Mouse (Mus musculus) limb, embryonic 13.5 days (tissue): ENCODE results near the gene Krtap3-3. TPM values are rescaled to one million over a fixed set of nuclear protein-coding genes. Genes with fewer than 3 reads are reported as not detected.
"Not testable (repeated sequence)": the region's sequence is repeated elsewhere in the genome, so short reads cannot be mapped to it uniquely, and the experiment has no call there.

Experiments
- ATAC-seq: fragments of 200-750 bp; cut with Nextera tagmentation; 2 replicates; pipeline ENCODE4 v1.8.0; 2017; ENCODE audit warnings: low read depth, moderate number of reproducible peaks, moderate TSS enrichment; ENCODE audit not compliant: low FRiP score
- H3K27ac ChIP-seq: fragments of 300-500 bp; sonication (generic); 2 replicates; pipeline ENCODE4 v1.5.1; 2015; ENCODE audit warnings: inconsistent platforms, mild to moderate bottlenecking, moderate library complexity
- H3K27me3 ChIP-seq: fragments of 300-500 bp; sonication (generic); 2 replicates; pipeline ENCODE4 v1.6.1; 2015; ENCODE audit warnings: mild to moderate bottlenecking, inconsistent platforms
- H3K36me3 ChIP-seq: fragments of 300-500 bp; sonication (generic); 2 replicates; pipeline ENCODE4 v1.6.1; 2015; ENCODE audit warnings: inconsistent platforms, mild to moderate bottlenecking, moderate library complexity
- H3K4me1 ChIP-seq: fragments of 300-500 bp; sonication (generic); 2 replicates; pipeline ENCODE4 v1.6.1; 2015; ENCODE audit warnings: inconsistent platforms
- H3K4me2 ChIP-seq: fragments of 300-500 bp; sonication (generic); replicated peaks from 2 replicates; pipeline ENCODE4 v1.6.1; 2015; ENCODE audit warnings: inconsistent platforms, mild to moderate bottlenecking, moderate library complexity
- H3K4me3 ChIP-seq: fragments of 300-500 bp; sonication (generic); 2 replicates; pipeline ENCODE4 v1.5.1; 2015; ENCODE audit warnings: moderate library complexity, mild to moderate bottlenecking, inconsistent platforms
- H3K9ac ChIP-seq: fragments of 300-500 bp; sonication (generic); 2 replicates; pipeline ENCODE4 v1.6.1; 2015; ENCODE audit warnings: mild to moderate bottlenecking, inconsistent platforms
- H3K9me3 ChIP-seq: fragments of 300-500 bp; sonication (generic); 2 replicates; pipeline ENCODE4 v1.6.1; 2016; ENCODE audit warnings: inconsistent platforms
- WGBS: fragments of 180-500 bp; shearing (Covaris S2); methylation state at CpG from one replicate; pipeline ENCODE4 v1.1.7; 2015; 5-methylcytosine and 5-hydroxymethylcytosine counted together
- polyA plus RNA-seq: library from polyadenylated mRNA; unstranded; fragments of >200 nt; fragmentation: Nextera tagmentation; extraction: Ambion mirVana; gene quantifications from 2 replicates; pipeline ENCODE4 v1.2.1, GENCODE M21; 2015

Krtap3-3 gene
- polyA plus RNA-seq: not detected in 2 replicates

DNA sequence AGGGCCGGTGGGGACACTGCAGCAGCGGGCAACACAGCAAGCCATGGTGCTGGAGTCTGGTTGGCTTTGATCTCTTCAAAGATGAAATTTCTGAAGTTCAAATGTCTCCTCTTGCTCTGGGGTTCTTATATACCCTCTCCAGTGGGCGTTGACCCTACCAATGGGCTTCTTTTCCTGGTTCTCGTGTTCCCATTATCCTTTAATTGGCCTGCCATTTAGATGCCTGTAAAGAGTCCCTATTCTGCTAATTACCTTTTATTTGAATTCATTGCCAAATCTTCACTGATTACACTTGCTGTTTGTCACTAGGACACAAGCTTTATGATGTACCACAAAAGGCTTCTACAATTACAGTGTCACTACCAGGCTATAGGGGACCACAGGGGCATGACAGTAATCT lies at the start of gene Krtap3-3:
TSS of gene Krtap3-3 (minus strand) at position 101 of the 400 bp plus-strand sequence.
- 33% methylated on average over 4 of the region's 4 CpGs for WGBS
- no peak within 1 kb of the TSS for H3K4me3 ChIP-seq
- no peak for ATAC-seq
- H3K36me3 ChIP-seq: no peaks in the 10 kb centered on the region
- no peak within 1 kb of the TSS for H3K4me2 ChIP-seq
- no peaks in the 10 kb centered on the region for H3K4me1 ChIP-seq
- no peak within 1 kb of the TSS for H3K9ac ChIP-seq
- no peak within 1 kb of the TSS for H3K27ac ChIP-seq
- H3K9me3 ChIP-seq: no peaks in the 10 kb centered on the region
- no peaks in the 10 kb centered on the region for H3K27me3 ChIP-seq

- not testable (repeated sequence) for ATAC-seq, H3K9me3 ChIP-seq, H3K4me2 ChIP-seq, H3K4me1 ChIP-seq, H3K4me3 ChIP-seq, H3K27ac ChIP-seq, H3K9ac ChIP-seq, H3K27me3 ChIP-seq, H3K36me3 ChIP-seq
- WGBS: 73% methylated on average over 6 of the region's 6 CpGs
These were observed 47.1 kb upstream of the Krtap3-3 start, which contains the start of gene Krtap9-3 for GRCm38 (mm10) chr11:99597742-99598141. TSS of gene Krtap9-3 (minus strand) at chr11:99598105.

- no peak for ATAC-seq
- H3K9ac ChIP-seq: no peak within 1 kb of the TSS
- H3K4me3 ChIP-seq: no peak within 1 kb of the TSS
- 76% methylated on average over 6 of the region's 6 CpGs for WGBS
- H3K27me3 ChIP-seq: no peaks in the 10 kb centered on the region
- H3K4me1 ChIP-seq: no peaks in the 10 kb centered on the region
- no peaks in the 10 kb centered on the region for H3K9me3 ChIP-seq
- H3K36me3 ChIP-seq: no peaks in the 10 kb centered on the region
- no peak within 1 kb of the TSS for H3K4me2 ChIP-seq
- H3K27ac ChIP-seq: no peak within 1 kb of the TSS
These were observed 40.3 kb upstream of the Krtap3-3 start, which contains the start of gene Krtap1-3 for GRCm38 (mm10) chr11:99590981-99591380. TSS of gene Krtap1-3 (minus strand) at chr11:99591339.

DNA sequence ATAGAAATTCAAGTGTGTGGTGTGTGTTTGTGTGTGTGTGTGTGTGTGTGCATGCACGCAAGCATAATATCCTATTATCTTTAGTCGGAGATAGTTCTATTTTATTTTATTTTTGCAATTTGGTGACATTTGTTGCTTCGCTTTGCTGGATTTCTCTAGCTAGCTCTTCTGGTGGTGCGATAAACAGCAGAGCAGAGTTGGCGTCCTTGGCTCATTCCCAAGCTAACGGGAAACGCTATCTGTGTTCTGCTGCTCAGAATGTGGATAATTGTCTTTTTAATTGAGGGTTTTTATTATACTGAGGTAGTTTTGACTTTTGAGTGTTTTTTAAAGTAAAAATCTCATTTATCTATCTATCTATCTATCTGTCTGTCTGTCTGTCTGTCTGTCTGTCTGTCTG lies 34.4 kb upstream of the Krtap3-3 start:
- no peak overlapping the region for H3K27ac ChIP-seq
- no peaks in the 10 kb centered on the region for H3K36me3 ChIP-seq
- H3K4me2 ChIP-seq: no peak overlapping the region
- H3K9ac ChIP-seq: no peak overlapping the region
- no peaks in the 10 kb centered on the region for H3K9me3 ChIP-seq
- H3K4me1 ChIP-seq: no peaks in the 10 kb centered on the region
- no peak for ATAC-seq
- no peak overlapping the region for H3K4me3 ChIP-seq
- WGBS: 89% methylated on average over 7 of the region's 7 CpGs
- H3K27me3 ChIP-seq: no peaks in the 10 kb centered on the region

DNA sequence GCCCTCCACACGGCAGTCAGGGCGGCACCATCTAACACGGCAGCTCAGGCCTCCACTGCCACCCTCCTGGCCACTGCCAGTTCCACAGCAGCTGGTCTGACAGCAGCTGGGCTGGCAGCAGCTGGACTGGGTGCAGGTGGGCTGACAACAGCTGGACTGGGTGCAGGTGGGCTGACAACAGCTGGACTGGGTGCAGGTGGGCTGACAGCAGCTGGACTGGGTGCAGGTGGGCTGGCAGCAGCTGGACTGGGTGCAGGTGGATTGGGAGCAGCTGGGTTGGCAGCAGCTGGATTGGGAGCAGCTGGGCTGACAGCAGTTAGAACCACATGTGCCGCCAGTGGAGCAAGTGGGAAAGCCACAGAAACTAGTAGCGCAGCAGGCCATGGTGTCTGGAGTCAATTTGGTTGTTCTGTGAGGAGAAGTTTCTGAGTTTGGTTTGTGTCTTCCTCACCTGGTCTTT lies 32.6 kb upstream of the Krtap3-3 start, which contains the start of gene Krtap1-4:
TSS of gene Krtap1-4 (minus strand) at position 410 of the 460 bp plus-strand sequence.
- Histone ChIP-seq H3K4me2 (no peak within 1 kb of the TSS), H3K9ac (no peak within 1 kb of the TSS), H3K27ac (no peak within 1 kb of the TSS), H3K27me3 (no peaks in the 10 kb centered on the region), H3K4me3 (no peak within 1 kb of the TSS), H3K36me3 (no peaks in the 10 kb centered on the region), H3K4me1 (no peaks in the 10 kb centered on the region), H3K9me3 (no peaks in the 10 kb centered on the region)
- ATAC-seq: no peak
- WGBS: 66% methylated on average over 5 of the region's 5 CpGs

DNA sequence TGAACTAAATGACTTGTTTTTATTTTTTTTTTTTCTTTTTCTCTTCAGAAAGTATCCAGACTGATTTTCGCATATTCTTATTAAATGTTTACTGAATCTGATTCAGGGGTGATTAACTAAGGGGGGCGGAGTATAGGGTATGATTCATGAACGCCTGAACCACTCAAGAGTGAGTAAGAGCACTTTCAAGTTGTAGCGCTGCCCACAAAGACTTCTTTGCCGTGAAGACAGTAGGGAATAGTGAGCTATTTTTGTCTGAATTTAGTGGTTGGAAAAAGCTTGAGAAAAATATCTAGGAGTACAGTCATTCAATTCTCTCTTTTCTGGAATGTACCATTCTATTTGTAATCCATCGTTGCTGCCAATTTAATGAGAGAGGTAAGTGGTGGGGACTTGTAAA lies 30.9 kb upstream of the Krtap3-3 start:
- no peaks in the 10 kb centered on the region for H3K9me3 ChIP-seq
- no peaks in the 10 kb centered on the region for H3K4me1 ChIP-seq
- H3K4me2 ChIP-seq: no peak overlapping the region
- H3K36me3 ChIP-seq: no peaks in the 10 kb centered on the region
- 82% methylated on average over 6 of the region's 6 CpGs for WGBS
- no peaks in the 10 kb centered on the region for H3K27me3 ChIP-seq
- ATAC-seq: no peak
- no peak overlapping the region for H3K9ac ChIP-seq
- H3K27ac ChIP-seq: no peak overlapping the region
- no peak overlapping the region for H3K4me3 ChIP-seq

GRCm38 (mm10) chr11:99581051-99581450 lies 30.4 kb upstream of the Krtap3-3 start:
- no peak for ATAC-seq
- H3K4me1 ChIP-seq: no peaks in the 10 kb centered on the region
- H3K4me3 ChIP-seq: no peak overlapping the region
- H3K36me3 ChIP-seq: no peaks in the 10 kb centered on the region
- no peak overlapping the region for H3K9ac ChIP-seq
- H3K27ac ChIP-seq: no peak overlapping the region
- no peak overlapping the region for H3K4me2 ChIP-seq
- 88% methylated on average over 5 of the region's 5 CpGs for WGBS
- no peaks in the 10 kb centered on the region for H3K9me3 ChIP-seq
- H3K27me3 ChIP-seq: no peaks in the 10 kb centered on the region

DNA sequence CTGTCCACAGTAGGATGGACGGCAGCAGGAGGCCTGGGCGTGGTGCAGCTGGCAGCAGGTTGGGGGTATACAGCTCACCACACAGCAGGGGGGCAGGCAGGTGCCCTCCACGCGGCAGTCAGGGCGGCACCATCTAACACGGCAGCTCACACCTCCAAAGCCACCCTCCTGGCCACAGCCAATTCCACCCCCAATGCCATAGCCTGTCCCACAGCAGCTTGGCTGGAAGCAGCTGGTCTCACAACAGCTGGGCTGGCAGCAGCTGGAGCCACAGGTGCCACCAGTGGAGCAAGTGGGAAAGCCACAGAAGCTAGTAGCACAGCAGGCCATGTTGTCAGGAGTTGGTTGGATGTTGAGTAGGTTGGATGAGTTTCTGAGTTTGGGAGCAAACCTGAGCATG lies 30.0 kb upstream of the Krtap3-3 start, which contains the start of gene Krtap1-5:
TSS of gene Krtap1-5 (minus strand) at position 381 of the 400 bp plus-strand sequence.
- H3K4me2 ChIP-seq: no peak within 1 kb of the TSS
- no peaks in the 10 kb centered on the region for H3K9me3 ChIP-seq
- no peaks in the 10 kb centered on the region for H3K27me3 ChIP-seq
- WGBS: 82% methylated on average over 6 of the region's 6 CpGs
- H3K4me1 ChIP-seq: no peaks in the 10 kb centered on the region
- no peak within 1 kb of the TSS for H3K4me3 ChIP-seq
- no peak within 1 kb of the TSS for H3K9ac ChIP-seq
- no peak within 1 kb of the TSS for H3K27ac ChIP-seq
- no peak for ATAC-seq
- no peaks in the 10 kb centered on the region for H3K36me3 ChIP-seq

DNA sequence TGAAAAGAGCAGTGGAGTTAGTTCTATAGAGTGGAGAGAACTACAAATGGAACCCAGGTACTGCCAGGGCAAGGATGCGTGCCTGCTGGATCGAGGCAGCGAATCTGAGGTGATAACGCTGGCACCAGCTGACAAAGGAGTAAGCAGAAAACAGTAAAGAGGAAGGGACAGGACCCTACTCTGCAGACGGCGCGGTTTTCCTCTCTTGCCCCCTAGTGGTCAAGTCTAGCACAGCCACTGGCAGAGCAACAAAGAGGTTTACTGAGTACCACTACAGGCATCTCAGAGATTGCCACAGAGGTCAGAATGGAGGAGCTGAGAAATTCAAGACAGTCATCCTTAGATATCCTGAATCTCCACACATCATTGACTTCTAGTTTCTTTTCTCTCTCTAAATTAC lies 23.4 kb upstream of the Krtap3-3 start:
- Histone ChIP-seq H3K4me1 (no peaks in the 10 kb centered on the region), H3K36me3 (no peaks in the 10 kb centered on the region), H3K27me3 (no peaks in the 10 kb centered on the region), H3K4me3 (peak overlapping the region; percentile 16; the same call in 1 of the 2 replicates), H3K9me3 (no peaks in the 10 kb centered on the region), H3K27ac (no peak overlapping the region), H3K4me2 (peak overlapping the region; percentile 49), H3K9ac (no peak overlapping the region; the same call in 1 of the 2 replicates)
- under 1% methylated on average over 7 of the region's 7 CpGs for WGBS
- 0 out of 2 replicates have a peak, but pooled peaks have one; percentile 44 for ATAC-seq

DNA sequence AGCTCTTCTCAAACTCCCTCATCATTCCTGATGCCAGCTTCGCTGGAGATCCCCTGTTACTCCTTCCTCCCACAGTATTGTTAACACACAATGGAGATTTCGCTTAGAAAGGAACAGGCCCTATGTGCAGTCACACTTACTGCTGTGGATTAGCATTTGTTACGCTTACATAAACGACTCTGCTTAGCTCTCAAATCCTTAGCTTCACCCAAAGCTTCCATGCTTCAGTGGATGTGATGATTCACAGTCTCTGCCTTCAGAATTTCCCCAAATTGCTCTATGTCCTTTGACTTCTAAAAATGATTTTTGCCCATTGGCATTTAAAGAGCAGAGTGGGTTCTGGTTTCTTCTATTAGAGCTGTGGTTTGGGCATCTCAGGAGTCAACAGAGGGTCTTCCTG lies 22.5 kb upstream of the Krtap3-3 start:
- Histone ChIP-seq H3K9me3 (no peaks in the 10 kb centered on the region), H3K4me1 (no peaks in the 10 kb centered on the region), H3K4me3 (no peak overlapping the region), H3K27ac (no peak overlapping the region), H3K4me2 (no peak overlapping the region), H3K36me3 (no peaks in the 10 kb centered on the region), H3K27me3 (no peaks in the 10 kb centered on the region), H3K9ac (no peak overlapping the region)
- WGBS: 73% methylated on average over 4 of the region's 4 CpGs
- no peak for ATAC-seq

- ATAC-seq: no peak
- Histone ChIP-seq H3K4me1 (no peaks in the 10 kb centered on the region), H3K27ac (no peak within 1 kb of the TSS), H3K9ac (no peak within 1 kb of the TSS), H3K4me2 (no peak within 1 kb of the TSS), H3K9me3 (no peaks in the 10 kb centered on the region), H3K36me3 (no peaks in the 10 kb centered on the region), H3K4me3 (no peak within 1 kb of the TSS), H3K27me3 (no peaks in the 10 kb centered on the region)
- WGBS: 66% methylated on average over 7 of the region's 7 CpGs
These were observed 15.9 kb upstream of the Krtap3-3 start, which contains the start of gene Krtap3-1 for GRCm38 (mm10) chr11:99566530-99566929. TSS of gene Krtap3-1 (minus strand) at chr11:99566630.

DNA sequence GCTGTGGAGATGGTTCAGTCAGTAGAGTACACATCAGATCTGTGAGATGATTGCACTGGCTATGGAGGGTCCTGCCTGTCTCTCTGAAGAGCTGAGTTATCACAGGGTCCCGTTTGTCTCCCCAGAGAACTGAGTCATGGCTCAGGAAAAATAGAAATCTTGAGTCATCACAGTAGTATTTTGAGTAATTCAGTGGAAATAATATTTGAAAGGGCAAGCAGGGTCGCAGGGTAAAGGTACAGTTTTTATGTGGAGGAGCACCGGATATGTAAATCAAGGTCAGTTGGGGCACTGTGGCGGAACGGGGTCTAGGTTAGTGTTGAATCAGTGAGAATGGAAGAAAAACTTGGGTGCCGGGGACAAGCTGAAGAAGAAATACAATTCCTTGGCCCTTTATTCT lies 11.9 kb upstream of the Krtap3-3 start:
- 85% methylated on average over 6 of the region's 6 CpGs for WGBS
- Histone ChIP-seq H3K27me3 (no peaks in the 10 kb centered on the region), H3K27ac (no peak overlapping the region), H3K36me3 (no peaks in the 10 kb centered on the region), H3K4me1 (no peaks in the 10 kb centered on the region), H3K9ac (no peak overlapping the region), H3K4me3 (no peak overlapping the region), H3K9me3 (no peaks in the 10 kb centered on the region), H3K4me2 (no peak overlapping the region)
- no peak for ATAC-seq

DNA sequence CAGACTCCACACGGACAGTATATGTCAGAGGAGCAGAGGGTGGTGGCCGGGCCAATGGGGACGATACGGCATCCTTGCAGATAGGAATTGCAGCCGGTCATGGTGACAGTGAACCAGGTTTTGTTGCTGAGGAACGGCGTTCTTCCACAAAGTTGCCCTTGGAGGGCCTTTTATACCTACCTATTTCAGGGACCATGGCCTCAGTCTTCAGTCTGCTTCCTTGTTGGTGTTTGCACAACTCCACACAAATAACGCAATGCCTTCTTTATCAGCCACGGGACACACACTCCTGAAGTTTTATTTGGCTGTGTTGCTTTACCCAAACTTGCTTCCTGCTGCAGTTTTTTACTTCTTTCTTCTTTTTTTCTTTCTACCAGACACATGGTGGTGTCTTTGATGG lies 8.7 kb upstream of the Krtap3-3 start, which contains the start of gene Gm11939:
TSS of gene Gm11939 (minus strand) at position 101 of the 400 bp plus-strand sequence.
- 91% methylated on average over 9 of the region's 9 CpGs for WGBS
- Histone ChIP-seq H3K4me2 (no peak within 1 kb of the TSS), H3K4me3 (no peak within 1 kb of the TSS), H3K4me1 (no peaks in the 10 kb centered on the region), H3K36me3 (no peaks in the 10 kb centered on the region), H3K9me3 (no peaks in the 10 kb centered on the region), H3K9ac (no peak within 1 kb of the TSS), H3K27me3 (no peaks in the 10 kb centered on the region), H3K27ac (no peak within 1 kb of the TSS)
- ATAC-seq: no peak
